Mouse (Mus musculus) Patski (cell line): Measurements from ENCODE around the gene Speer2. TPM values are rescaled to one million over a fixed set of nuclear protein-coding genes. Genes with fewer than 3 reads are reported as not detected.

Experiments
- ATAC-seq: fragments of 100-300 bp; one replicate; pipeline ENCODE4 v1.8.0; 2021
- CTCF ChIA-PET: fragments of 350-600 bp; sonication (Branson Sonifier 250); formaldehyde crosslinking; loops from one replicate; lab custom pipeline; 2022; ENCODE audit warnings: inconsistent platforms; lab: Charles Lee
- POLR2A ChIA-PET: fragments of 350-600 bp; sonication (Branson Sonifier 250); formaldehyde crosslinking; loops from one replicate; lab custom pipeline; 2022; ENCODE audit warnings: antibody characterized with exemption, inconsistent platforms; lab: Charles Lee
- DNase-seq: peaks from one replicate; pipeline ENCODE4 v3.0.0-alpha.2; 2011; ENCODE audit warnings: low read depth, low spot score
- H3K27me3 ChIP-seq: fragments of 371-371 bp; one replicate; pipeline ENCODE4 v1.5.1; 2021
- CTCF ChIP-seq: fragments of 100-300 bp; IDR thresholded peaks from one replicate; pipeline ENCODE4 v1.5.1; 2021
- in situ Hi-C: fragments of 300-500 bp; cut with MboI; formaldehyde crosslinking; loops from 3 replicates; pipeline ENCODE4 v1.11.1; 2018; ENCODE audit warnings: low pct_unique_long_range_greater_than_20kb, mixed read lengths
- polyA plus RNA-seq: library from polyadenylated mRNA; unstranded; gene quantifications from one replicate; pipeline ENCODE4 v1.2.3, GENCODE M21; 2021

Speer2 gene
- polyA plus RNA-seq, result not detected

DNA sequence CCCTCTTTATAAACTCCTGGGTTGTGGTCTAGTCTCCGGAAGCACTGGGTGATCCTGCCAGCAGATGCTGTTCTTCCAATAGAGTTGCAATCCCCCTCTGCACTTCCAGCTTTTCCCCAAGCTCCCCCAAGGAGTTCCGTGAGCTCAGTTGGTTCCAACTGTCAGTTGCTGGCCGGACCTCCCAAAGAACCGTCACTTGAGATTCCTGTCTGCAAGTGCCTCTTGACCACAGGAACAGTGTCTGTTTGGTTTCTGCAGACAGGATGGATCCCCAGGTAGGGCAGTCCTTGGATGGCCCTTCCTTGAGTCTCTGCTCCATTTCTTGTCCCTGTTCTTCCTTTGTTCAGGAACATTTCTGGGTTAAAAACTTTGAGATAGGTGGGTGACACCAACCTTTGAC lies at the start of gene Speer2:
Gene Speer2, minus strand, starts transcription at position 101 of the 400 bp plus-strand sequence.
- TF ChIP-seq CTCF, result no peak
- ChIA-PET POLR2A (no interaction called here), CTCF (no interaction called here)
- ATAC-seq, result no peak
- no peaks in the 10 kb centered on the region for H3K27me3 ChIP-seq
- no peak for DNase-seq
- in situ Hi-C loops, result no loop called here

GRCm38 (mm10) chr16:69904303-69904702 lies 40.8 kb upstream of the Speer2 start:
- in situ Hi-C loops, result no loop called here

DNA sequence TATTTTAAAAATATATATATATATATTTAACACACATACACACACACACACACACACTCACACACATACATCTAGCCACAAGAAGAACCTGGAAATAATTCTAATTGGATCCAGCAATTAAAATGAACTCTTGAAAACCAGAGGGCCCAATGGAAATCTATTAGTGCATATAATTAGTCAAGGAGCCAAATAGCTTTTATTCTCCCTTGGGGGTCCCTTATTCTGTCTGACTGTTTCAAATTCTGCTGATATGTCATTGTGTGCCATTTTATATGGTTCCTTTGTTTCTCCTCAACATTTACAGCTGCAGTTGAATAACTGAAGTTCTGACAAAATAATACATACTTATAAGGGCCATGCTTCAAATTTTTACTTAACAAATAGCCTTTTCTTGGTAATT lies 17.2 kb upstream of the Speer2 start:
- peaks cover 12% of the 10 kb centered on the region for H3K27me3 ChIP-seq
- DNase-seq (no peak), ATAC-seq (no peak)
- ChIA-PET CTCF (no interaction called here), POLR2A (no interaction called here)
- in situ Hi-C loops, result no loop called here
- TF ChIP-seq CTCF, result no peak

More at GRCm38 (mm10) chr16:69904303-69904702, 40.8 kb upstream of the Speer2 start:
- ChIA-PET POLR2A (no interaction called here), CTCF (no interaction called here)
- DNase-seq, result no peak
- no peak for TF ChIP-seq CTCF
- no peaks in the 10 kb centered on the region for H3K27me3 ChIP-seq
- ATAC-seq, result no peak

DNA sequence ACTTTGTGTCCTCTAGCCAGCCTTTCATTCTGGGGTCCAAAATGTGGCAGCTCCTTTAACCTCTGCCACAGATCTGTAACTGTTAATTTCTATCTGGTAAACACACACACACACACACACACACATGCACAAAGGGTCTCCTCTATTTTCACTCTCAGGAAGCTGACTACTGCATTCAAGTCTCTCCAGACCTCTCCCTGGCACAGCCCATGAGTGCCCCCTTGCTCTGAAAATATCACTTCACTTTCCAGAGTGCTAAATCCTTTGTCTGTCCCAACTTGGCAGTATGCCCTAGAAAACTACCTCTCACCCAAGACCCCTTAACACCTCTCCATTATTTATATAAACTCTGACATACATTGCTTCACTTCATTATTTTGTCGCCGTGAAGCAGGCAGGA lies 26.9 kb downstream of the Speer2 start:
- peaks cover 32% of the 10 kb centered on the region for H3K27me3 ChIP-seq
- CTCF ChIA-PET, result no interaction called here
- ATAC-seq (no peak), DNase-seq (no peak)
- POLR2A ChIA-PET, result no interaction called here
- TF ChIP-seq CTCF, result no peak
- in situ Hi-C loops, result no loop called here

- DNase-seq (no peak), ATAC-seq (no peak)
- peaks cover 22% of the 10 kb centered on the region for H3K27me3 ChIP-seq
- ChIA-PET CTCF (no interaction called here), POLR2A (no interaction called here)
- TF ChIP-seq CTCF, result no peak
- in situ Hi-C loops, result no loop called here
These were observed 49.9 kb downstream of the Speer2 start for GRCm38 (mm10) chr16:69813652-69814051.
